Mouse (Mus musculus): ENCODE results near the gene Ahcyl1. TPM values are rescaled to one million over a fixed set of nuclear protein-coding genes. Genes with fewer than 3 reads are reported as not detected.
"Not testable (repeated sequence)": the region's sequence is repeated elsewhere in the genome, so short reads cannot be mapped to it uniquely, and the experiment has no call there.

Ahcyl1 gene
- polyA plus RNA-seq, 2 experiments = 97.1 to 142 TPM

DNA sequence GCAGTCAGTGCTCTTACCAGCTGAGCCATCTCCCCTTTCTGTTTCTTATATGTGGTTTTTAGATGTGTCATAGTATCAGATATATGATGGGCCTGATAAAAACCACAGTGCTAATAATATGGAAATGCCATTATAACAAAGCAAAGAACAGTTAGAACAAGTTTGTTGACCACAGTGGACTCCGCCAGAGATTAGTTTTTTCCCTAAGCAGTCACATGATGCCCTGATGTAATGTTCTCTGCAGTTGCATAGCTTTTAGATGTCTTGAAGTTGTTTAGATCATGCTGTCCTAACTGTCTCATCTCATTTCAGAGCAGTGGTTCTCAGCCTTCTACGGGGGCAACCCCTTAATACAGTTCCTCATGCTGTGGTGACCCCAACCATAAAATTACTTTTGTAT, 40.2 kb downstream of the Ahcyl1 start:
- ATAC-seq (ENCODE audit: low FRiP score, low read depth) = no peak
- Histone ChIP-seq H3K9ac (ENCODE audit: low read depth, low read length, severe bottlenecking) (no peak overlapping the region), H3K27me3 (ENCODE audit: control insufficient read depth, insufficient read depth, low read length) (no peaks in the 10 kb centered on the region), H3K36me3 (ENCODE audit: control insufficient read depth, insufficient read depth, low read length) (peaks cover 32% of the 10 kb centered on the region), H3K4me1 (ENCODE audit: control insufficient read depth, insufficient read depth, low read length) (no peaks in the 10 kb centered on the region), H3K4me3 (replicated peaks; ENCODE audit: low read length) (no peak overlapping the region), H3K27ac (replicated peaks; ENCODE audit: low read depth, low read length) (no peak overlapping the region), H3K4me2 (replicated peaks; ENCODE audit: low read depth, low read length, severe bottlenecking) (no peak overlapping the region), H3K9me3 (ENCODE audit: control insufficient read depth, low read length) (no peaks in the 10 kb centered on the region)
- 96% methylated on average over 2 of the region's 2 CpGs for whole genome bisulfite sequencing
- no peak for DNase-seq (ENCODE audit: low spot score)
- TF ChIP-seq POLR2A (IDR thresholded peaks at IDR 0.05; ENCODE audit: borderline replicate concordance, extremely low read depth, insufficient read depth, insufficient read length) = no peak

- H3K9ac ChIP-seq (ENCODE audit: low read depth, low read length, severe bottlenecking) = no peak overlapping the region
- no peak overlapping the region for H3K4me3 ChIP-seq (replicated peaks; ENCODE audit: low read length)
- H3K4me2 ChIP-seq (replicated peaks; ENCODE audit: low read depth, low read length, severe bottlenecking) = no peak overlapping the region
- ATAC-seq (ENCODE audit: low FRiP score, low read depth) (no peak), DNase-seq (ENCODE audit: low spot score) (no peak)
- H3K27ac ChIP-seq (replicated peaks; ENCODE audit: low read depth, low read length) = no peak overlapping the region
- no peak for TF ChIP-seq POLR2A (IDR thresholded peaks at IDR 0.05; ENCODE audit: borderline replicate concordance, extremely low read depth, insufficient read depth, insufficient read length)
- no peaks in the 10 kb centered on the region for H3K27me3 ChIP-seq (ENCODE audit: control insufficient read depth, insufficient read depth, low read length)
- 41% methylated on average over 3 of the region's 3 CpGs for WGBS
- H3K9me3 ChIP-seq (ENCODE audit: control insufficient read depth, low read length) = no peaks in the 10 kb centered on the region
- H3K4me1 ChIP-seq (ENCODE audit: control insufficient read depth, insufficient read depth, low read length) = no peaks in the 10 kb centered on the region
- H3K36me3 ChIP-seq (ENCODE audit: control insufficient read depth, insufficient read depth, low read length) = peaks cover 25% of the 10 kb centered on the region
These were observed 40.9 kb downstream of the Ahcyl1 start for GRCm38 (mm10) chr3:107655491-107655890.

- DNase-seq (ENCODE audit: low spot score) (no peak), ATAC-seq (ENCODE audit: low FRiP score, low read depth) (no peak)
- Histone ChIP-seq H3K9ac (ENCODE audit: low read depth, low read length, severe bottlenecking) (no peak overlapping the region), H3K36me3 (ENCODE audit: control insufficient read depth, insufficient read depth, low read length) (peaks cover 19% of the 10 kb centered on the region), H3K4me3 (replicated peaks; ENCODE audit: low read length) (no peak overlapping the region), H3K27me3 (ENCODE audit: control insufficient read depth, insufficient read depth, low read length) (no peaks in the 10 kb centered on the region), H3K27ac (replicated peaks; ENCODE audit: low read depth, low read length) (no peak overlapping the region), H3K4me1 (ENCODE audit: control insufficient read depth, insufficient read depth, low read length) (no peaks in the 10 kb centered on the region), H3K4me2 (replicated peaks; ENCODE audit: low read depth, low read length, severe bottlenecking) (no peak overlapping the region), H3K9me3 (ENCODE audit: control insufficient read depth, low read length) (no peaks in the 10 kb centered on the region)
- TF ChIP-seq POLR2A (IDR thresholded peaks at IDR 0.05; ENCODE audit: borderline replicate concordance, extremely low read depth, insufficient read depth, insufficient read length) = no peak
- WGBS = 87% methylated on average over 3 of the region's 3 CpGs
These were observed 41.5 kb downstream of the Ahcyl1 start for GRCm38 (mm10) chr3:107654861-107655260.

DNA sequence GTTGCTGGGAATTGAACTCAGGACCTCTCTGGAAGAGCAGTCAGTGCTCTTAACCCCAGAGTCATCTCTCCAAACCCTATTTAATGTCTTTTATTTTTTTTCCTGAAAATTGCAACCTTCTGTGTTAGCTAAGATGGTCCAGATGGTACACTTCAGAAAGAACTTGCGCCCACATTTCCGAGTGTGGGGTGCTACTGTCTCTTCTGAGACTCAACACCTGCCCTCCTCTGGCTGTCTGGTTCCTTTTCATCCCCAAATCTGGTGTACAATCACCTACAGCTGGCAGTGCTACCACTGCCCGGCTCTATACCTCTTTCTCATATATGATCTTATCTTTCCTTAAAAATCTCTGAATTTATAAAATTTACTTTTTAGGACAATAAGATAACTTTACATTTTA, 43.4 kb downstream of the Ahcyl1 start:
- H3K27me3 ChIP-seq (ENCODE audit: control insufficient read depth, insufficient read depth, low read length) = no peaks in the 10 kb centered on the region
- no peak for TF ChIP-seq POLR2A (IDR thresholded peaks at IDR 0.05; ENCODE audit: borderline replicate concordance, extremely low read depth, insufficient read depth, insufficient read length)

GRCm38 (mm10) chr3:107650276-107650675, 46.1 kb downstream of the Ahcyl1 start:
- H3K4me3 ChIP-seq (replicated peaks; ENCODE audit: low read length); ATAC-seq (ENCODE audit: low FRiP score, low read depth); H3K27ac ChIP-seq (replicated peaks; ENCODE audit: low read depth, low read length); H3K9me3 ChIP-seq (ENCODE audit: control insufficient read depth, low read length); H3K36me3 ChIP-seq (ENCODE audit: control insufficient read depth, insufficient read depth, low read length); DNase-seq (ENCODE audit: low spot score); H3K4me2 ChIP-seq (replicated peaks; ENCODE audit: low read depth, low read length, severe bottlenecking); H3K9ac ChIP-seq (ENCODE audit: low read depth, low read length, severe bottlenecking); H3K27me3 ChIP-seq (ENCODE audit: control insufficient read depth, insufficient read depth, low read length); H3K4me1 ChIP-seq (ENCODE audit: control insufficient read depth, insufficient read depth, low read length): not testable (repeated sequence)
- WGBS = 68% methylated on average over 5 of the region's 5 CpGs

More for the DNA sequence above, 43.4 kb downstream of the Ahcyl1 start:
- ATAC-seq (ENCODE audit: low FRiP score, low read depth) (no peak), DNase-seq (ENCODE audit: low spot score) (no peak)
- Histone ChIP-seq H3K9me3 (ENCODE audit: control insufficient read depth, low read length) (no peaks in the 10 kb centered on the region), H3K36me3 (ENCODE audit: control insufficient read depth, insufficient read depth, low read length) (peaks cover 6% of the 10 kb centered on the region; the same call in 1 of the 2 replicates), H3K4me3 (replicated peaks; ENCODE audit: low read length) (no peak overlapping the region), H3K9ac (ENCODE audit: low read depth, low read length, severe bottlenecking) (no peak overlapping the region), H3K4me2 (replicated peaks; ENCODE audit: low read depth, low read length, severe bottlenecking) (no peak overlapping the region), H3K4me1 (ENCODE audit: control insufficient read depth, insufficient read depth, low read length) (no peaks in the 10 kb centered on the region), H3K27ac (replicated peaks; ENCODE audit: low read depth, low read length) (no peak overlapping the region)
- WGBS = 89% methylated on average over 3 of the region's 3 CpGs

DNA sequence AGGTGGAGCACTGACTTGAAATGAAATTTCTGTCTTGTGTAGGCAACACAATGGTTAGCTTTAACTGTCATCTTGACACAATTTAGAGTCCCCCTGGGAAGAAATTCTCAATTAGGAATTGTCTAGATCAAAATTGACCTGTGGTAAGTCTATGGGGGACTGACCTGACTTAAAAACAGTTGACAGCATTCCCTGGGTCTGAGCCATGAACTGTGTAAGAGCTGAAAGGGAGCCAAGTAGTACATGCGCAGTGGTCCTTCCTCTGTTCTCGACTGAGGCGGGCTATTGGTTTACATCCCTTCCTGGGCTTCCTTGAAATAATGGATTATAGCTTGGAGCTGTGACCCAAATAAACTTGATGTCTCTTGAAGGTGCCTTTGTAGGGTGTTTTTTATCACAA, 49.4 kb downstream of the Ahcyl1 start:
- Histone ChIP-seq H3K4me1 (ENCODE audit: control insufficient read depth, insufficient read depth, low read length) (no peaks in the 10 kb centered on the region), H3K9me3 (ENCODE audit: control insufficient read depth, low read length) (no peaks in the 10 kb centered on the region), H3K4me3 (replicated peaks; ENCODE audit: low read length) (no peak overlapping the region), H3K27me3 (ENCODE audit: control insufficient read depth, insufficient read depth, low read length) (no peaks in the 10 kb centered on the region), H3K9ac (ENCODE audit: low read depth, low read length, severe bottlenecking) (no peak overlapping the region), H3K27ac (replicated peaks; ENCODE audit: low read depth, low read length) (no peak overlapping the region), H3K4me2 (replicated peaks; ENCODE audit: low read depth, low read length, severe bottlenecking) (no peak overlapping the region), H3K36me3 (ENCODE audit: control insufficient read depth, insufficient read depth, low read length) (no peaks in the 10 kb centered on the region)
- no peak for TF ChIP-seq POLR2A (IDR thresholded peaks at IDR 0.05; ENCODE audit: borderline replicate concordance, extremely low read depth, insufficient read depth, insufficient read length)
- no peak for DNase-seq (ENCODE audit: low spot score)
- 89% methylated on average over 3 of the region's 3 CpGs for WGBS
- ATAC-seq (ENCODE audit: low FRiP score, low read depth) = no peak

Measured in limb, embryonic 14.5 days (tissue).